Mouse (Mus musculus) megakaryocyte progenitor cell, adult 5-6 weeks (primary cell): ENCODE data around the gene Xxylt1. TPM values are rescaled to one million over a fixed set of nuclear protein-coding genes. Genes with fewer than 3 reads are reported as not detected.

Experiments
- ATAC-seq: replicated peaks from 2 replicates; pipeline ENCODE4 v1.8.0; 2016; ENCODE audit warnings: mild to moderate bottlenecking, moderate TSS enrichment, inconsistent platforms; ENCODE audit not compliant: poor library complexity
- total RNA-seq, 2 experiments: library from RNA; stranded (forward) in 1 of 2; stranded (reverse) in 1 of 2; fragments of 157-497, 149-512 nt in 1 of 2; fragments of 200-1000 nt in 1 of 2; gene quantifications; 2 replicates each; pipeline versions ENCODE4 v1.2.3 to v1.2.4; 2015 to 2017

The Xxylt1 gene
- total RNA-seq, 2 experiments from 2014 or later: 14.5 to 17.0 TPM

DNA sequence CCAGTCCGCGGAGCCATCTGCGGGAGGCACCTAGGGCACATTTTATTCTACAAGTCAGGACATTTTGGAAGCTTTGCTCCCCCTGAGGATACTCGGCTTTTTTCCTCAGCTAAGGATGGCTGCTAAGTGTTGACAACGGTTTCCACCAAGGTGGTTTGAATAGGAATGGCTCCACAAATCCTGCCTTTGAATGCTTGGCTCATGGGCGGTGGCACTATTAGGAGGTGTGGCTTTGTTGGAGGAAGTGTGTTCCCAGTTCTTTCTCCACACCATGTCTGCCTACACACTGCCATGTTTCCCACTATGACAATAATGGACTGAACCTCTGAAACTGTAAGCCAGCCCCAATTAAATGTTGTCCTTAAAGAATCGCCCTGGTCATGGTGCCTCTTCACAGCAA, 55.7 kb downstream of the Xxylt1 start:
- no peak for ATAC-seq

DNA sequence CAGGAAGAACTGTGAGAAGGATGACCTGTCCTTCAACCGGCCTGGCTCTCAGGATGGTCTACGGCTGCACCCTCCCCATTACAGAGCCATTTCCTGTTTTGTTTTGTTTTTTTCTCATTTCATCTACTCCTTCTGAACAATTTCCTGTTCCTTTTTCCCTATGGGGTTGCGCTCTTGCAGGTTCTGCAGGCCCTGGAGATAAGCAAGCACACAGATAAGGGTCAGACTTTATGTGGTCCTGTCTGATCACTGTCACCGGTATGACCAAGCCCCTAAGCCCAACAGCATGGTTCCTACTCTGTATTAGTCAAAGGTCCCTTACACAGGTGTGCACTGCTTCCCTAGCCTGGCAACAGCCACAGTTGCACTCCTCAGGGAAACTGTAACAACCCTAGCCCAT, 56.2 kb downstream of the Xxylt1 start:
- ATAC-seq: 0 out of 2 replicates have a peak, but pooled peaks have one; percentile 24

DNA sequence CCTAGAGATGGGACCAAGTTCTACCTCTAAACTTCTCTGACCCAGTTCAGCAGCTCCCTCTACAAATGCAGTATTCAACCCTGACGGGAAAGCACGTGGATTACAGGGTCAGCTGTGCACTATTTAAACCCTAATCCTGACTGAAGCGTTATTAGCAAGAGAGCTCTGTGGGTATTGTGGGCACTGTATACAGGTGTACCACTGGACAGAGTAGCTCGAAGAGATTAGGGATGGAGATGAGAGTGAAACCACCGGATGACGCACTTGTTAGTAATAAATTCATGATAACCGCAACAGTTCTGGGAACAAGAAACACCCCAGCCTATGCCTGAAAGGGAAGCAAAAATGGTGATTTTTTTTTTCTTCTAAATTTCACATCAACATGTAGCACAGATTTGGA, 57.0 kb downstream of the Xxylt1 start:
- ATAC-seq: no peak

DNA sequence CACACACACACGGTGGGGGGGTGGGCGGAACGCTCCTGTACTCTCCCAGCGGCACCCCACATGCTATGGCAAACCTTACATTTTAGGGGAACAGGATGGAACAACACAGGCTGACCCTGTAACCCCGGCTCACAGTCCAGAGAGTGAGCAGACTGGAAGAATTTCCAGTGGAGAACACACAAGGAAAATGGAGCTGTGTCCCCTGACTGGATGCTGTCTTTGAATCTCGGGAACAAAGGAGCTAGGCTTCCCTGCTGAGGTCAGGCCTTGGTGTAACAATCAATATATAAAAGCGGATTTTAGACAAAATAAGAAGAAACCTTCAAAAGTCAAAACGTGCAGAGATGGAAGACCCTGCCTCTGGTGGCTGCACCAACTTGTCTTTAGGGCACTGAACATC, 57.4 kb downstream of the Xxylt1 start:
- no peak for ATAC-seq

DNA sequence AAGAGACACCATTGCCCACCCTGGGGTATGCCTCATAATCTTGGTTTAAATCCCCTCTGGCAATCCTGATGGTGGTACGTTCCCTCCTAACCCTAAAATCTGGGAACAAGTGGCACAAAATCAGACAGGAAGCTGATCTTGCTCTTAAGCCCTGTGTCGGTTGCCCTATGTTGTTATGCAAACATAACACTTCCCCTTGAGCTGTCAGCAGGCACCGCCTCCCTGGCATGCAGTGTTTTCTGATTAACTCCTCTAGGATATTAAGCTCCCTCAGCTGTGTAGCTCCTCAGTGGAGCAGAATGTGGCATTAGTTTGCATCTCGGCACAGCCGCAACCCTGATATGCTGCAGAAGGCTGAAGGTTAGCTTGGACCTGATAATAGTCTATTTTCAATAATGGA, 58.9 kb downstream of the Xxylt1 start:
- peak; percentile 80 for ATAC-seq

DNA sequence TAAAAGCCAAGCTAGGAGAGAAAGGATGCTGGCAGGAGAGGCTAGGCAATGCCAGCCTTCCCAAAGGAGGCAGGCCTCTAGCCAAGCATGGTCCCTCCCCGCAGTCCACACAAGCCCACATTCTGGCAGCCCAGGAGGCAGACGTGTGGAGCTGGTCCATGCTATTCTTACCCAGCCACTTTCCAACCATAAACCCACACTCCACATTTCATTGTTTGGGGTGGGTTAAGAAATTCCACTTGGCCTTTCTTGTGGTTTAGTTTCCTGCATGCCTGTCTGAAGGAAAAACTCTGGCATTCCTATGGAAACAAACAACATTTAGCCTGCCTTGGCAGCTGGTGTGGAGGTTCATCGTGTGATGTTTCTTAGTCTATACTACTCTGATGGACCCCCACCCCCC, 61.7 kb downstream of the Xxylt1 start:
- no peak for ATAC-seq

DNA sequence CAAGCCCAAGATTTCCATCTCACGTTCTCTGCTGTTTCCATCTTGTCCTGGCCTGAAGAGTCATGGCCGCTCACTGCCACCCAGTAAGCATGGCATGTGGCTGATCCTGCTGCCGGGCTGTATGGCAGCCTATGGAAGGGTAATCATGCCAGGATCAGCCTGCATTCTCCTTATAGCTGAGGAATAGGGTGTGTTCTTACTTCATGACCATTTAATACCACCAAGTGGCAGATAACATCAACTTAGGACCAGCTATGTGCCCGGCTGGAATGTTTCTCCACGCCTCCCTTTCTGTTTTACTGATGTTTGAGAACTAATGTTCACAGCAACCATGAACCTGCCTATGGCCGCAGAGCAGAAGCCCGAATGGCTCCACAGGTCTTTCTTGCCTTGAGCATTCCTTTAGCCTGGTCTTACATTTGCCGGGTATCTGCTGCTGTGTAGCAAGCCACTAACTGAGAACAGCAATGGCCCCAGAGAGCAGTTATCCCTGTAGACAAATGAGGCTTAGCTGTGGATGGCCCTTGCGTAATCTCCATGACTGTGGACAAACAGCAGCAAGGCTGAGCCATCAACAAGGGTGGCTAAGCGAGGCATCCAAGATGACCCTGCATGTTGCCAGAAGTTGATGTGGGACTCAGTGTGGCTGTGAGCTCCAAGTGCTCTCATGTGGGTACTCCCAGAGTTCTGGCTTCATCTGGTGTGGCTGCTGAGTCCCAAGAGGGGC, 63.4 kb downstream of the Xxylt1 start:
- no peak for ATAC-seq

DNA sequence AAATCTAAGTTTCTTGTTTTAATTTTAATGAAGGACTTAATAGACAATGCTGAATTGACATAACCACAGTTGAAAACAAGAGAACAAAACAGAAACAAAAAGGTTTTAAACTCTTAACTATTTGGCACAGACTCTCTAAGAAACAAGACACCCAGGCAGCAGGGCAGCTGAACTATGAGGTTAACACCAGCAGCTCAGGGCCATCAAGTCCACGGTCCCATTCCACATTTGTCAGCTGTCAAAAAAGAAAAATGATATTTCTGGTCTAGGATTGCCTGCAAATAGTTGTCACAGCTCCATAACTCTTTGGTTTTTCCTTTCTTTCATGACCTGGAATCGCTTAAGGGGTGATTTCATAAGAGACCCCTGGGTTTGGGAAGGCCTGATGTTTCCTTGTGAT, 64.6 kb downstream of the Xxylt1 start:
- no peak for ATAC-seq

DNA sequence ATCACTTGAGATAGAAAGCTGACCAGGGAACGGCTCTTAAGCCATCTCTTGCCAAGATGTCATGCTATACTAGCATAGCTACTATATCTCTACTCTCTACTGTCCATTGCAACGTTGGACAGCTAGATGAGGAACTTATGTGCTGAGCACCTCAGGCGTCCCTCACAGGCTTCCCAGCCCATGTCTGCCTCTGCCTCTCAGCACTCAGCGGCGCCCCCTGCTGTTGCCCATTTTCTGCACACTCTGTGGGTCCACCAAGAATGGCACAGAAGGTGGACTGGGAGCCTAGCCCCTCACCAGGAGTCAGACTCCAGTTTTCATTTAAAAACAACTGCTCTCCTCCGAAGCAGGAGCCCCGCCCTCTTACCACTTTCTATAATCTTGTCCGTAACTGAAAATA, 65.1 kb downstream of the Xxylt1 start:
- ATAC-seq: peak; percentile 55; the same call in 1 of the 2 replicates

DNA sequence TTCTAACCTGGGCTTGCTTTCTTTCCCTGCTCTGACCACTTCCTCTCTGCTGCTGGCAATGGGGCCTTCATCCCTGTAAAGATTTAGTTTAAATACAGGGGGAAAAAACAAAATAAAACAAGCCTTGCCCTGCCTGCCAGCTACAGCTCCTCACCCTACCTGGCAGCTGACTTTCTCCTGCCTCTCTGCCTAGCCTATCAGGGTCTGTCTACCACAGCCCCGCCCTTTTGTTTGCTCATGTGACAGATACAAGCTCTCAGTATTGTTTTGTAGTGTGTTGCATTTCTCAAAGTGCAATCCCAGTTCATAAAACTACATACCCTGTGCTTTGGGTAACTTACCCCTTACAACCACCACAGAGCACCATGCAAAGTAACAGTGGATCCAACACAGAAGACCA, 66.0 kb downstream of the Xxylt1 start:
- ATAC-seq: no peak

DNA sequence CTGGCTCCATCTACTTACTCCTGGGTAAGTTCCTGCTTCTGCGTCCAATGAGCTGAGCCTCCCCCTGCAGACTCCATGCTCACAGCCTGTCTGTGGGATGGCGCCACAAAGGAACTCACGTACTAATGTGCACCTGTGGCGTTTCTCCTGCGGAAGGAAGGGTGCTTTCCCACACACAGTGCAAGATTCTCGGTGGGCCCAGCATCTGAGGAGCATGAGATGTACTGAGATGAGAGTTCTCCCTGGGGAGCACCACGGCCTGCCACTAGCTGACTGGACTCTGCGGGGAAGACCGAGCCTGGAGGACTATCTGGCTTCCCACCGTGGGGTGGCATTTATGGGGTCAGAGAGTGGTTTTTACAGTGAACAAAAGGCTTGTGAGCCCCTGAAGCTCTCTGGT, 69.0 kb downstream of the Xxylt1 start:
- ATAC-seq: no peak

DNA sequence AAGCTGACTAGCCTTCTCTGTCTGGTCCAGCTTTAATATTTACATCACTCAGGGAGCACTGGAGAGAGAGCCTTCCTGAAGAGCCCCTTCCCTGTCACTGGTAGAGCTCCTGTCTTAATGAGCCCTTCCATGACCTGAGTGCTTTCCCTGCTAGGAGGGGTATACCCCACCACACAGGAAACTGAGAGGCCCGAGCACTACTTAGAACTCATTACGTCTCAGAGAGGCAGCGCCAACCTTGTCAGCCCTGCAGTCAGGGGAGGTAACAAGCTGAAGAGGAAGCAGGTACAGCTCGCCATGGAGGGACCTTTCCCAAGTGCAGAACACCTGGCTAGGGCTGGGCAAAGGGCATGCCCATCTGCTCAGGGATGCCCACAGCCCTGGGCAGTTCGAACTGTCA, 70.8 kb downstream of the Xxylt1 start:
- no peak for ATAC-seq

DNA sequence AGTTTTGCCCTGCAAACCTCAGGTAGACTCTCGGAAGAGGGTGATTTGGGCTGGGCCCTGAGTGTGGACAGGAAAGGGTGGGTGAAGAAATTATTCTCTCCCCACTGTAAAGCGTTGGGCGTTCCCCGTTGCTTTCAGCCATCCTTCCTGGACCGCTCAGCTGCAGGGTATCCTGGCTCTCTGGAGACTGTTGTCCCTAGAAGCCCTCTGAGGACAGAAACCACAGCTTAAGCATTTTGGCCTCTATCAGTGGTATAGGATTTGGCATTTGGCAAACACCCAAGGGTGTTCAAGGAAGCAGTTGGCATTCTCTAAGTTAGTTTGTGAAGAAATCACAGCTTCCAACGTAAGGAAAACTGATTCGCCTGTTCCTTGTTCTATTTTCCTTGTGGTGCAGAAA, 72.9 kb downstream of the Xxylt1 start:
- no peak for ATAC-seq

DNA sequence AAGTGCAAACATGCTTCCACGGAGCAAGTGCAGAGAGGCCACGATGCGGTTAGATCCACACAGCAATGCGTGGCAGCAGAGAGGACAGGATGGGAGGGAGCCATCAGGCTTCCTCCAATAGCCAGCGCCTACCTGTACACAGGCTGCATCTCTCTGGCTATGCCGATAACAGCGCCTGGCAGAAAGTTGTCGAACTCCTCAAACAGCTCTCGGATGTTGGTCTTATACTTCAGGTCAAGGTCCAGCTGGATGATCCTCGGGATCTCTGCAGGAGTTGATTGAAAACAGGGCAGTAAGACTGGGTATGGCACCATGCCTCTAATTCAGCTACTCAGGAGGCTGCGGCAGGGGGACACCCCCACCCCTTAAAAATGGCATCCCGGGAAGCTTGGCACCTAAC, 73.7 kb downstream of the Xxylt1 start:
- ATAC-seq: no peak

DNA sequence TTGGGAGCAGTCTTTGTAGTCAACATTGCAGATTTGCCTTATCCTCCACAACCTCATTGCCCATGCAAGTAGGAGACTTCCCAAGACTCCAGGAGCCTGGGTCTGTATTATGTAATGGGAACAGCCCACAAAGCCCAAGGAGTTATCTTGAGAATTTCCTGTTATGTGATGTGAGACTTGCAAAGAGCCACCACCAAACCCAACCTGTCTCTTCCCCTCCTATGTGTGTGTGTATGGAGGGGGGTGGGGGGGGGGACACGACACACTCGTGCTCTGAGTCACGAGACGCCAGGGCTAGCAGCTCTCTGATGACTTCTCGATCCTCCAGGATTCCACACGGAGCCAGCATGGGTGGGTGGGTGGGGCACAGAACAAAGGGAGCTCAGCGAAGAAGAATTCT, 75.5 kb downstream of the Xxylt1 start:
- no peak for ATAC-seq

DNA sequence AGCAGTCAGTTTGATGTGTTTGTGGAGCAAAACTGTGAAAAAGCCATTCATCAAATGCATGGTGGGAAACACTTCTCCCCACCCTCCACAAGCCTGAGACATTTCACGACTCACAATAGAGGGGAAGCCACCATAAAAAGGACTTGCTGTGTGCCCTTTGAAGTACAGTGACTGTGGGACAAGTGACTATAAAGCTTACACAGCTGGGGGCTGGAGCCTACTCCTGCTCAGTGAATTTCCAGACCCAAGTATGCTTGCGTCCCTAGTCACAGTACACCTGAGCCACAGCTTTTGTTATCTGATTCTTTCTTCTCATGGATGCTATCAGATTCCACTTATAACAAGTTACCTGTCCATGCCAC, 76.9 kb downstream of the Xxylt1 start:
- no peak for ATAC-seq

DNA sequence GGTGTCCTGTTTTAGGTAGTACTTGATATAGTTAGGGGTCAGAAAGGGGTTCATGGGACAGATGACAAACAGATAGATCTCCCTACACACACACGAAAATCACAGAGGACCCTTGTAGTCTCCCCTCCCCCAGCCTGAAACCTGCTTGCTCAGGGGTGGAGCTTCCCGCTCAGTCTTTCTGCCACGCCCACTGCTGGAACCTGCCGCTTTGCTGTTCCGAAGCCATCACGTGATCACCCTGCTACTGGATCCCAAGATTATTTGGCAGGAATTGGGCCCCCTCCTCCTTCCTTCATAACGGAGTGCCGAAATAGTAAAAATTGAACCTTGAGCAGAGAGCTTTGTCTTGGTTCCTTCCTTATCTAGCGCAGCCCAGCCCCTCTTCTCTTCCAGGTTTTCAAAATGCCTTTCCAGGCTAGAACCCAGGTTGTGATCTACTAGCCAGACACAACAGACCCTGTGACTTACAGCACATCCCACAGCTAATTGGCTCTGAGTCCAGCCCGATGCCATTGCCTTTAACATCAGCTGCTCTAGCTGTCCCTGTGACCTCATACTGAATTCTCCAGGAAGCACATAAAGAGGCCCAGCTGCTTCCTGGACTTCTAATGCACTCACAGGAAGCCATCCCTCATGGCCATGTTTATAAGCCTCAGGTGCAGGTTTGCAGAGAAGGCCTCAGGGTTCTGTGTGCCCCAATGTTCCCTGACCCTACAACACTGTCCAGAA, 77.5 kb downstream of the Xxylt1 start:
- ATAC-seq: 0 out of 2 replicates have a peak, but pooled peaks have one; percentile 39

DNA sequence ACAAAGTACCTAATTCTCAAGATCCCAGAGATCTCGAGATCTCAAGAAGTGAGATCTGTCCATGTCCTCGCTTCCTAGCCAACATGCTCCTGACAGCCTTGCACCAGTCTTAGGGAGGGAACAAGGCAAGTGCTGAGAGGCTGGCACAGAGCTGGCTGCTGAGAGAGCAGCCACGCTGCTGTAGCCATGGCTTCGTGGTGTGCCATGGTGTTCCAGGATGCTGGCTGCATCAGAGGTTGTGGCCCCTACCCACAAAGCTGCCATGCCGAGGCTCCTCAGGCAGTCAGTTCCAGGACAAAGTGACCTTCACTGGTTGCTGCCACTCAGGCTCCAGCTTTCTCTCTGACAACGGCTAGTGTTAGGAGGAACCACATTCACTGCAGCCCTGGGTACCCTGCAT, 78.3 kb downstream of the Xxylt1 start:
- ATAC-seq: no peak

DNA sequence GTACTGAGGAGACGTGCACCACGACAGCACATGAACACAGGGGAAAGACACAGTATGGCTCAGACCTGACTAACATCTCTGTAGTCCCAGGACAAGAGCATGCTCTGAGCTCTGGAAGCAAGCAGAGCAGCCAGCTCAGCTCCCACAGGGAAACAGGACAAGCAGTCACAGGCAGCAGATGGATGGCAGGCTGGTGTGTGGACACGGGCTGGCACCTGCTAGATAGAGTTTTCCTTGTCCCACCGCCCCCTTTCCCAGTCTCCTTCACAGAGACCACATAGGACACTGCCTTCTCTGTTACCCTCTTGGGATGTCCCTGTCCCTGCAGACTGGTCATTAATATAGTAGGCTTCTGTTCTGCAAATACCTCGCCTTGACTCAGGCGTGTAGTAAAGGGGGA, 79.1 kb downstream of the Xxylt1 start:
- no peak for ATAC-seq

DNA sequence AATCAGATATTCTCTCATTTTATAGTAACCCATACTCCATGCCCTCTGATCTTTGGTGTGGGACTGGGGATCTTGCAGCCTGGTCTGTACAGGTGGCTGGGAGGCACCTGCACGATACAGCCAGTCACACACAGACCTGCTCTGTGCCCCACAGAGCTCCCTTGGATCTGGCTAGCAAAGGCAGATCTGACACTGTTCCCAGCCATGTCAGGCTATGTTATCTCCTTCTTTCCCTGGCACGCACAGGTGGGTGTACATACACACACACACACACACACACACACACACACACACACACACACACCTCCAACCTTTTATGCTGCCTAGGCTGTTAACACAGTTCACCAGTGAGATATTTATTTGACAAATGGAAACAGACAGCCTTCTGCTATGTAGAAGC, 82.5 kb downstream of the Xxylt1 start:
- ATAC-seq: no peak

DNA sequence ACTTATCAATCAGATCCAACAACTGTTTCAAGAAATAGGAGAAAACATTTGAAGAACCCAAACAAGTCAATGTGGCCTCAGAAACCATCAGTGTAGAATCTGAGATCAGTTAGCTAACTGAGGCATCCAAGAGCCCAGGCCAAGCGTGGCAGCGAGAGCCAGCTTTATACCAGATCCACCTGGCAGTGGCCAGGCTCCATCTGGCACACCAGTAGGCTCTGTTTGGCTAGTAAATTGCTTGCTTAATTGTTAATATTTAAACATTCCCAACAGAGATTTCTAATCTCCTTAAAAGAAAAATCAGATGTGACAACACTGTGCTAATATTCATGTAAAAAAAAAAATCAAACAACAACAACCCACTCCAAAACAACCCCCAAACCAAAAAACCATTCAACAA, 83.2 kb downstream of the Xxylt1 start:
- ATAC-seq: no peak

DNA sequence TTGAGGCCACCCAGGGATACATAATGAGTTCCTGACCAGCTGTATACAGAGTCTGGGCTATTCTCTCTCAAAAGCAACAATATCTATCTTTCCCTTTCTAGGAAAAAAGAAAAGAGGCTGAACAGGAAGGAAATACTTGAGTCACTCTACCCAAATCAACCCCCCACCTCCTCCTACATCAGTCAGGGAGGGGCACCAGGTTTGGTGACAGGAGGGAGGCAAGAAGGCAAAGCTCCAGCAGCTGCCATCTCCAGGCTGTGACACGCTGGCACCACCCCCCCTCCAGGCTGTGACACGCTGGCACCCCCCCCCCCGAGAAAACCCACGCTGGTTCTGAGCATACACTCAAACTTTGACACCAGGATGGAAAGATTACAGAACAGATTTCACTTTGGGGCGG, 85.8 kb downstream of the Xxylt1 start:
- no peak for ATAC-seq

DNA sequence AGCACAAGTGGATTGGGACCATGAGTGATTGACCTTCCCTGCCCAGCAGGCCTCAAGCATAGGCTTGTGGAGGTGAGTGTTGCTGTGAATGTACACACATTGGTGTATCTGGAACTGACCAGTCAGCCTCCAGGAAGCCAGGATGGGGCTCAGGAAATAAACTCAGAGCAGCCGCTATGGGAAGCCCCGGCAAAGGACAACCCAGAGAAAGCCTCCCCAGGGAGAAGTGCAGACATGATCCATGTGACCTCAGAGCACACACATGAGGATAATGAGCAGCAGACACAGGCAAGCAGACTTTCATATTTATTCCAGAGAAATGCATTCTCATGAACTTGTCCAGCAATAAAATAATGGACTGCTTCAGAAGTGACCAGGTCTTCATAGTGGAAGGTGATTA, 86.4 kb downstream of the Xxylt1 start:
- no peak for ATAC-seq
